Mouse (Mus musculus): ENCODE results near the gene Hemk1.

Hemk1 gene

GRCm38 (mm10) chr9:107295616-107296015 is 42.5 kb downstream of the Hemk1 start:
- DNase-seq (ENCODE audit: low spot score) = no peak

GRCm38 (mm10) chr9:107294249-107294648 is 43.9 kb downstream of the Hemk1 start:
- DNase-seq (ENCODE audit: low spot score) = peak; percentile 81

GRCm38 (mm10) chr9:107290897-107291296 is 47.3 kb downstream of the Hemk1 start:
- DNase-seq (ENCODE audit: low spot score) = peak; percentile 93

- peak; percentile 72 for DNase-seq (ENCODE audit: low spot score)
Measured at GRCm38 (mm10) chr9:107289211-107290076, 48.7 kb downstream of the Hemk1 start, which contains the start of gene Mapkapk3. TSS of gene Mapkapk3 (minus strand) at chr9:107289877.

GRCm38 (mm10) chr9:107288711-107289110 is 49.4 kb downstream of the Hemk1 start:
- DNase-seq (ENCODE audit: low spot score) = no peak

GRCm38 (mm10) chr9:107288105-107288650 is 50.0 kb downstream of the Hemk1 start:
- DNase-seq (ENCODE audit: low spot score) = no peak

GRCm38 (mm10) chr9:107287294-107287693 is 50.9 kb downstream of the Hemk1 start:
- DNase-seq (ENCODE audit: low spot score) = no peak

- DNase-seq (ENCODE audit: low spot score) = no peak
Measured at GRCm38 (mm10) chr9:107285009-107285408, 53.1 kb downstream of the Hemk1 start.

- no peak for DNase-seq (ENCODE audit: low spot score)
Measured at GRCm38 (mm10) chr9:107282951-107283350, 55.2 kb downstream of the Hemk1 start.

- no peak for DNase-seq (ENCODE audit: low spot score)
Measured at GRCm38 (mm10) chr9:107281241-107281987, 56.7 kb downstream of the Hemk1 start.

GRCm38 (mm10) chr9:107280322-107281027 is 57.7 kb downstream of the Hemk1 start:
- no peak for DNase-seq (ENCODE audit: low spot score)

GRCm38 (mm10) chr9:107279378-107280321 is 58.5 kb downstream of the Hemk1 start:
- DNase-seq (ENCODE audit: low spot score) = no peak

GRCm38 (mm10) chr9:107278527-107279377 is 59.4 kb downstream of the Hemk1 start:
- no peak for DNase-seq (ENCODE audit: low spot score)

GRCm38 (mm10) chr9:107278126-107278525 is 60.0 kb downstream of the Hemk1 start:
- no peak for DNase-seq (ENCODE audit: low spot score)

GRCm38 (mm10) chr9:107277603-107278002 is 60.5 kb downstream of the Hemk1 start:
- no peak for DNase-seq (ENCODE audit: low spot score)
